Mouse (Mus musculus) cerebellum, adult 2 months (tissue): ENCODE data around the gene Dnah17. TPM values are rescaled to one million over a fixed set of nuclear protein-coding genes. Genes with fewer than 3 reads are reported as not detected.

Experiments
- DNase-seq, 2 experiments: peaks; one replicate each; pipeline ENCODE4 v3.0.0; 2021
- H3K27ac ChIP-seq: fragments of 200-500 bp; 2 replicates; pipeline ENCODE4 v1.5.1; 2012; ENCODE audit warnings: low read length, control low read depth, inconsistent platforms; ENCODE audit not compliant: insufficient read depth
- H3K27me3 ChIP-seq: fragments of 200-500 bp; 2 replicates; pipeline ENCODE4 v1.6.1; 2012; ENCODE audit warnings: inconsistent platforms, mild to moderate bottlenecking, low read length, moderate library complexity; ENCODE audit not compliant: control insufficient read depth, insufficient read depth
- H3K4me1 ChIP-seq: fragments of 200-500 bp; 2 replicates; pipeline ENCODE4 v1.6.1; 2011; ENCODE audit warnings: low read length; ENCODE audit not compliant: control insufficient read depth, insufficient read depth
- H3K4me3 ChIP-seq: fragments of 200-500 bp; replicated peaks from 2 replicates; pipeline ENCODE3; 2011; ENCODE audit warnings: mild to moderate bottlenecking, low read depth, low read length, control low read depth; ENCODE audit not compliant: insufficient read depth
- CTCF ChIP-seq: fragments of 200-500 bp; IDR thresholded peaks from 2 replicates; pipeline ENCODE4 v1.5.1; 2011; ENCODE audit warnings: low read depth, mild to moderate bottlenecking, control low read depth, low read length, moderate library complexity, borderline replicate concordance; ENCODE audit not compliant: insufficient read depth
- POLR2A ChIP-seq: fragments of 200-500 bp; IDR thresholded peaks from 2 replicates; pipeline ENCODE4 v1.6.1; 2011; ENCODE audit warnings: low read length, control low read depth, borderline replicate concordance; ENCODE audit not compliant: insufficient read depth
- WGBS: fragments of 180-500 bp; shearing (Covaris S2); methylation state at CpG from one replicate; pipeline ENCODE4 v1.1.7; 2018; 5-methylcytosine and 5-hydroxymethylcytosine counted together
- polyA plus RNA-seq: library from polyadenylated mRNA; depleted of rRNA; stranded (reverse); fragments of >200 nt; gene quantifications from 2 replicates; pipeline ENCODE4 v1.2.3, GENCODE M21; 2012

Dnah17 gene
- polyA plus RNA-seq, 1 experiment, result 0.07 TPM

DNA sequence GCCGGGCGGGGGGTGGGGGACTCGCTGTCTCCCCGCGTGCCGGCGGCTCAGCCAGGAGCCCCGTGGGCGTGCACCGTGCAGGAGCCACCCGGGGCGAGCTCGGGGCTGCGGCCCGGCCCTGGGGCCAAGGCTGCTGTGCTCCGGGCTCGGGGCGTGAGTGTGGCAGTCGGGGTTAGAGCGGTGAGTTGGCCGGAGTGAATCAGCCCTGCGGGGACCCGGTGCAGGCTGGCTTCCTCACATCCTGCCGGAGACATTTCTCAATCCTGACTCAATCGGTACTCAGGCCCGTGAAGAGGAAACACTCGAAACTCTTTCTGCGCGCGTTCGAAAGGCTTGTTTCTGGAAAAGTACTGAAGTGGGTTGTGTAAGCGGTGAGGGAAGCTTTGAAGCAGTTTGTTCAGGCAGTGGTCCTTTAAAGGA lies 143.4 kb downstream of the Dnah17 start:
- Histone ChIP-seq H3K27me3 (no peaks in the 10 kb centered on the region), H3K4me3 (peak overlapping the region; percentile 73), H3K4me1 (peaks cover 18% of the 10 kb centered on the region), H3K27ac (no peak overlapping the region)
- WGBS, result under 1% methylated on average over 32 of the region's 32 CpGs
- DNase-seq, result no peak
- TF ChIP-seq POLR2A (no peak), CTCF (no peak)

DNA sequence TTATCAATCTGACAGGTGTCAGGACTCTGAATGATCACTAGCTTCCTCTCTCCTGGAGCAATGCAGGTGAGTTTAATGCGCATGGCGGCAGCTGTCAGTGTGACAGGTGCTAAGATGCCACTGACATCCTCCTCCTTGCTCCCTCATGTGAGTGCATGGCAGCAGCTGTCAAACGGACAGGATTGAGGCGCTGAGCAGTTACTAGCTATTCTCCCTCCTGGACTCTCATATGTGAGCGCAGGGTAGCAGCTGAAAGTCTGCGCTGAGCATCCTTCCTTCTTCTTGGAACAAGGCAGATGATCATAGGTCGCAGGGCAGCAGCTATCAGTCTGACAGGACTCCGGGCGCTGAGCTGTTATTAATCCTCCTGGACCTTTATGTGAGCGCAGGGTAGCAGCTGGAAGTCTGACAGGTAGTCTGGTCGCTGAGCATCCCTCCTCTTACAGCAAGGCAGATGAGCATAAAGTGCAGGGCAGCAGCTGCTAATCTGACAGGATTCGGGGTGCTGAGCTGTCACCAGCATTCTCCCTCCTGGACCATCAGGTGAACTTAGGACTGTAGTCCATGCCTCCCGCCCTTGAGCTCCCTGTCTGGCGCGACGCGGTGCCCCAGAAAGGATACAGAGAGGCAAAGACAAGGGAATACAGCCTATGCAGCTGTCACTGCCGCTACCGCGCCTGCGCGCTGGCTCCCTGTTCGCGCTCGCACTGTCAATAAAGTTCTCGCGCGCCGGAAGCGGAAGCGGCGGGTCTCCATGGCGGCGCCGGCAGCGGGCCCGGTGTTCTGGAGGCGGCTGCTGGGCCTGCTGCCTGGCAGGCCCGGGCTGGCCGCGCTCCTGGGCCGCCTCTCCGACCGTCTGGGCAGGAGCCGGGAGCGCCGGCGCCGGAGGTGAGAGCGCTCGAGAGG lies 144.1 kb downstream of the Dnah17 start, which contains the start of gene Pgs1:
TSS of gene Pgs1 (plus strand) at position 167 of the 906 bp plus-strand sequence.
- Histone ChIP-seq H3K27me3 (no peaks in the 10 kb centered on the region), H3K27ac (peak within 1 kb of the TSS; percentile 42), H3K4me3 (peak within 1 kb of the TSS; percentile 73), H3K4me1 (peaks cover 11% of the 10 kb centered on the region)
- no peak for TF ChIP-seq CTCF
- TF ChIP-seq POLR2A, result peak; percentile 98
- WGBS, result 3% methylated on average over 51 of the region's 51 CpGs
- DNase-seq, result peak; percentile 93 to 94

DNA sequence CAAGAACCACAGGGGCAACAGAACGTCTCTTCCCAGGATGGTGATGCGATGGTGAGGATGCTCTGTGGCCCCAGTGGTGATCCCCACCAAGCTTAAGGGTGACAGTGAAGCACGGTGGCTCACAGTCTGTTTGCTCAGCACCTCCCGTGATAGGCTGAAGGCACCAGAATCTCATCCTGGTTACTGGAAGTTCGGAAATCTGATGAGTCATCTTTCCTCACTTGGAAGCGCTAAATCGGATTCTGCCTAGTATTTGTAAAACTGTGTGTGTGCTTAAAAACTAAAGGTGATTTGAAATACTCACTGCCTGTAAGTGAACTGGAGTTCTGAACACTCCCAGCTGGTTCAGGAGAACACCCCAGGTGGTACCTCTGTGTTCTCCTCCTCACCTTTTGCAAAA lies 146.7 kb downstream of the Dnah17 start:
- Histone ChIP-seq H3K27me3 (no peaks in the 10 kb centered on the region), H3K4me3 (no peak overlapping the region), H3K27ac (no peak overlapping the region), H3K4me1 (peaks cover 8% of the 10 kb centered on the region)
- no peak for DNase-seq
- WGBS, result 81% methylated on average over 7 of the region's 7 CpGs
- TF ChIP-seq CTCF (no peak), POLR2A (no peak)

DNA sequence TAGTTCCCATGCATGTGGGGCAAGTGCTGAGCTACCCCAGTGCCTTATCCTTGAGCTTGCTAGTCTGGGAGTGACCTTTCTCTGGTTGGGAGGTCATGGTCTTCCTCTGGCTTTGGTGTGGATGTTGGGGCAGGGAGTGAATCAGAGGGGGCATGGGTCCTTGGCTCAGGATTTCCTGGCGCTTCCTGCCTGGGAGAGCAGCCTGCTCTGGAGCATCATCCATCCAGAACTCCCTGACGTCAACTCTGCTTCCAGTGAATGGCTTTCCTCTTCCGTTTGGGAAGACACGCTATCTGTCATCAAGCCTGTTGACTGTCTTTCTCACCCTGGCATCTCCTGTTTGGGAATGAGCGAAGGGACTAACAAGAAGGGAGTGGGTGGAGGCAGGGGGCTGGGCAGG lies 148.0 kb downstream of the Dnah17 start:
- no peak for DNase-seq
- WGBS, result 71% methylated on average over 5 of the region's 5 CpGs
- TF ChIP-seq CTCF (no peak), POLR2A (no peak)
- H3K27me3 ChIP-seq, result no peaks in the 10 kb centered on the region
- H3K27ac ChIP-seq, result no peak overlapping the region
- peaks cover 5% of the 10 kb centered on the region for H3K4me1 ChIP-seq
- no peak overlapping the region for H3K4me3 ChIP-seq

DNA sequence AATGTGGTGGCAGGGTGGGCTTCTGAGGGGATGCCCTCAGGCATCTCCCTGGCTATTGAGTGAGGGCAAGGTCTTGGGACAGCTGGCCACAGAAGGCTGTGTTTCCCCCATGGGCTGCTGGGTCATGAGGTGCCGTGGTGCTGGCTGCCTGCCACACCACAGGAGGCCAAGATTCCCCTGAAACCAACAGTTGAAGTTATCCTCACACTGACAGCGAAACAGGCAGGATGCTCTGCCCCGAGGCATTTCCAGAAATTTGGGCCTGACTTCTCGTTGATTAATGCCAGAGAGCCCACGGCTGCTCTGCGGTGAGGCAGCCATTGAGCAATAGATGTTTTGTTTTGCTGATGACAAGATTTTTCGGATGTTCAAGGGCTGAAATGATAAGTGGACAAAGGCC lies 151.0 kb downstream of the Dnah17 start:
- no peak for TF ChIP-seq CTCF
- no peak for TF ChIP-seq POLR2A
- H3K4me1 ChIP-seq, result peaks cover 9% of the 10 kb centered on the region
- H3K27ac ChIP-seq, result no peak overlapping the region
- H3K27me3 ChIP-seq, result no peaks in the 10 kb centered on the region
- H3K4me3 ChIP-seq, result no peak overlapping the region
- WGBS, result 55% methylated on average over 7 of the region's 7 CpGs
- no peak for DNase-seq

DNA sequence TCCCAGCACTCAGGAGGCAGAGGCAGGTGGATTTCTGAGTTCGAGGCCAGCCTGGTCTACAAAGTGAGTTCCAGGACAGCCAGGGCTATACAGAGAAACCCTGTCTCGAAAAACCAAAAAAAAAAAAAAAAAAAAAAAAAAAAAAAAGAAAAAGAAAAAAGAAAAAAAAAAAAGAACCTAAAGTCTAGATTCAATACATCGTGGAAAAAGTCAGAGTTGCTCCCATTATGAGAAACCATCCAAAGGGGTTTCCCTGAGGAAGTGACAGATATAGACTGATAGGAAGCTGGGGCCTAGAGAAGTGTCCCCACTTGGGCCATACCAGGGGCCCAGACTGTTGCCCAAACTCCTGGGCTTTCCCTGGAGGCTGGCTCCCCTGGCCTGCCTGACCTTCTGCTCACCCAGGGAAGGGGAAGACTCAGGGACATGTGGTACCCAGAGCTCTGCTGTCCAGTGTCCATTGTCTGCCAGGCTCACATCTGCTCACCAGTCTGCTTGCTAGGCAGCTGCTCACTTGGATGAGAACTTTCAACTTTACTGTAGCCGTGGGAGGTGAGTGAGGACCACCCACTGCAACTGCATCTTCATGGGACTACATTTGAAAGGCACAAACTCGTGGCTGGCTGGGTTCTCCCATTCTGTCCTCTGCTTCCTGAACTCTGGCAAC lies 152.6 kb downstream of the Dnah17 start:
- Histone ChIP-seq H3K4me3 (no peak overlapping the region), H3K27me3 (no peaks in the 10 kb centered on the region), H3K4me1 (peaks cover 9% of the 10 kb centered on the region), H3K27ac (no peak overlapping the region)
- no peak for DNase-seq
- 48% methylated on average over 5 of the region's 5 CpGs for WGBS
- TF ChIP-seq CTCF (no peak), POLR2A (no peak)

DNA sequence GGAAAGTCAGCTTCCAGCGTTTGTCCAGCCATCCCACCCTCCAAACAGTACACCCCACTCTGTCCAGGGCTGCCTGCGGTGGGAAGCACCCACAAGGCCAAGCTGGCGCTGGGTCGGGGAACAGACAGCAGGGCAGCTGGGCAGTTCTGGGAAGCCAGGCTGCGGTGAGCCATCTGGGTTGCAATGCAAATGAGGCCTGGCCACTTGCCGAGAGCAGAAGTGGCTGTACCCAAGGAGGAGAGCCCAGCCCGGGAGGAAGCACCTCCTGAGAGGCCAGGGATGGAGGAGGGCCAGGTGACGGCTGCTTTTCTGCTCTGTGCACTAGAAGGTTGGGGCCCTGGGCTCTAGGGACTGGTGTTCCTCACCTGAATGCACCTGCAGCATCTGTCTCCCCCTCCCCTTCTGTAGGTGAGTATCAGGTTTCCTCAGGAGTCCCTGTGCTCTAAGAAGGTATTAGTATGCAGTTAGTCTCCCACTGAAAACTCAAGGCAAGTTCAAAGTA lies 154.3 kb downstream of the Dnah17 start:
- H3K4me3 ChIP-seq, result no peak overlapping the region
- H3K27me3 ChIP-seq, result no peaks in the 10 kb centered on the region
- no peak overlapping the region for H3K27ac ChIP-seq
- 8% methylated on average over 8 of the region's 8 CpGs for WGBS
- H3K4me1 ChIP-seq, result peaks cover 9% of the 10 kb centered on the region
- TF ChIP-seq CTCF (no peak), POLR2A (no peak)
- DNase-seq, result peak; percentile 59 to 72
